Mouse (Mus musculus) G1E (cell line): ENCODE results near the gene Cd59b.

ENCODE experiments used
- CTCF ChIP-seq: IDR thresholded peaks from 2 replicates; pipeline ENCODE4 v1.5.1; 2012; ENCODE audit warnings: low read depth, low read length, inconsistent platforms, mixed read lengths
- GATA1 ChIP-seq: IDR thresholded peaks from 2 replicates; pipeline ENCODE4 v1.6.1; 2012; ENCODE audit warnings: borderline replicate concordance, low read length, inconsistent platforms, mixed read lengths
- GATA2 ChIP-seq: IDR thresholded peaks from 2 replicates; pipeline ENCODE4 v1.6.1; 2012; ENCODE audit warnings: low read depth, low read length, inconsistent platforms, borderline replicate concordance
- POLR2AphosphoS5 ChIP-seq: IDR thresholded peaks from 2 replicates; pipeline ENCODE4 v1.6.1; 2012; ENCODE audit warnings: low read depth, low read length, inconsistent platforms; ENCODE audit not compliant: insufficient replicate concordance
- TAL1 ChIP-seq: conservative IDR thresholded peaks from 2 replicates; pipeline ENCODE4 v1.6.1; 2012; ENCODE audit warnings: low read depth, low read length, inconsistent platforms, mixed read lengths

DNA sequence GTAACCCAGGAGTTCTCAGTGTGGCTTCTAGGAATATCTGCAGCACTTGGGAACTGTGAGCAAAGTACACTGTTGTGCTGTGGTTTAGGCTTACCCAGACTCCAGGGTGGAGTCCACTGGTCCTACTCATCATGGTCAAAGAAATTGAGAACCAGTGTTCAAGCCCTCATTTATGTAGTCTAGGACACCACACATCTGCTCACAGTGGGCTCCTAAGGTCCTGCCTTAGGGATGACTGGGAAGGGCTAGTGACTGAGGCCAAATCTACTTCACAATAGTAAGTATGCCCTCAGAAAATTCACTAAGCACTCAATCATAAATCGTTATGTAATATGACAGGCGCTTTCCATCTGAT is 29.6 kb downstream of the Cd59b start:
- TF ChIP-seq CTCF (no peak), TAL1 (no peak), GATA1 (no peak), GATA2 (no peak), POLR2AphosphoS5 (no peak)
